Mouse (Mus musculus): ENCODE data around the gene Tmem132c.
A peak's percentile ranks its signal among the peaks of the same experiment; 100 is the strongest.

DNA sequence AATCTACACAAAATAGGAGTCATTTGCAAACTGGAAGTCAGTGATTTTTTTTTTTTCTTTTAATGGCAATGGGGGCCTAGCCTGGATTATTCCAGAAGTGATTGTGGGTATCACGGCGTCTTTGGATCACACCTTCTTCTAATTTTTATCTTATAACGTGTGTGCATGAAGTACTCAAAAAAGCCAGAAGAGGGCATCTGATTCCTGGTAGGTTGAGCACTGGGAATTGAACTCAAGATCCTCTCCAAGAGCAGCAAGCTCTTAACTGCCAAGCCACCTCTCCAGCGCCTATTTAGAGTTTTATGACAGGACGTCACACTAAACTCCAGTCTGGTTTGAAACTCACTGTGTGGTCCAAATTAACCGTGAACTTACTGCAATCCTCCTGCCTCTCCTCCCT, 346.2 kb downstream of the Tmem132c start:
- peak; percentile 40 for TF ChIP-seq CTCF (conservative IDR thresholded peaks at IDR 0.05; ENCODE audit: low read length)
- no peak for TF ChIP-seq POU5F1 (IDR thresholded peaks at IDR 0.05; ENCODE audit: borderline replicate concordance, low read length)

Measured in E14TG2a.4 (cell line).